Mouse (Mus musculus): ENCODE results near the gene Abtb2. TPM values are rescaled to one million over a fixed set of nuclear protein-coding genes. Genes with fewer than 3 reads are reported as not detected.
"Not testable (repeated sequence)": the region's sequence is repeated elsewhere in the genome, so short reads cannot be mapped to it uniquely, and the experiment has no call there.

The Abtb2 gene
- 17.4 and 19.7 TPM in 2 replicates for polyA plus RNA-seq (2015; fragmentation: Nextera tagmentation; extraction: Ambion mirVana)

DNA sequence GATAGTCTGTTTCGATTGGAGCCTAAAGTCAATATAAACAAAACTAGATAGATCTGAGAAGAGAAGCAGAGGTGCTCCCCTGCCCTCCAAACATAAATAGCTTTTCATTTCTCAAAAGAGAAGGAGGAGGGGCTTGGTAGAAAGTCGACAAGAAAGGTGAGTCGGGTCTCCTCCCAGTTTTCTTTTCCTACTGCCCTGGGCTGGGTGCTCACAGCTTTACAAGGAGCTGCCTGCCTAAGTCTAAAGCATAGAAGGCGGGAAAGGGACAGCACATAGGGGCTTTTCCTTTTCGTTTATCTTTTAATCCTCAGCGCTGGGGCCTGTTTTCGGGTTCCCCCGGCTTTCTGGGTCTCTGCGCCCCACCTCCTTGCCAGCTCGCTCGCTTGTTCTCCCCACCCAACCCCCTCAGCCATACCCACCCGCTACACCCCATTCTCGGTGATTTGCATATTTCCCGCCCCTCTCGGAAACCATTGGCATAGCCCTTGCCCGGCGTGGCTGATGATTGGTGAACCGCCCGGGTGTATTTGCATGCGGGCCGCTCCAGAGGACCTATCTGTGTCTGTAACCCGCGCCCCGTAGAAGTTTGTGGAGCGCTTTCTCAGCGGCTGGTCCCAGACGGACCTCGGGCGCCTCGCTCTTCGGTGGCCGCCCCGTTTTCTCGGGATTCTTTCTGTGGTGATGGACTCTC, at the start of gene Abtb2:
Abtb2 (plus strand) TSS at position 579 of the 691 bp plus-strand sequence.
- Histone ChIP-seq H3K9ac (peak within 1 kb of the TSS; percentile 87), H3K36me3 (no peaks in the 10 kb centered on the region), H3K27me3 (peaks cover 16% of the 10 kb centered on the region; the same call in 1 of the 2 replicates), H3K4me3 (peak within 1 kb of the TSS; percentile 82), H3K27ac (peak within 1 kb of the TSS; percentile 93), H3K4me1 (peaks cover 48% of the 10 kb centered on the region), H3K4me2 (peak within 1 kb of the TSS; percentile 91), H3K9me3 (no peaks in the 10 kb centered on the region)
- WGBS, result under 1% methylated on average over 34 of the region's 34 CpGs
- ATAC-seq (ENCODE audit: insufficient number of reproducible peaks, insufficient read depth, low FRiP score, low TSS enrichment, low read depth), result peak; percentile 94

DNA sequence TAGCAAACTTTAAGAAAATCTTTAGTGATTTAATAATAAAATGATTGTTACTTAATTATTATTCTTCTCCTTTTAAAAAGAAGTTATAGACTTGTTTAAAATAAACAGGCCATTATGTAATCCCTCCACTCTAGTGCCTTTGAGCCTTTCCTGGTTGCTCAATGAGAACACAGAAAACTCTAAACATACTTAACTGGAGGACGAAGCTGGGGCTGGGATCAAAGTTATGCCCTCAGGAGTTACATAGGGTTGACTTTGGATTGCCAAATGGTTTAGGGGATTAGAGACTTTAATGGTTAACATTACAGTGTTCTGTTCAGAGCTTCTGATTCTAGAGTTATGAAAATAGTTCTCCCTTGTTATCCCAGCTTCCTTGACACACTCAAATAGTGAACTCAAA, 49.6 kb upstream of the Abtb2 start:
- Histone ChIP-seq H3K4me1 (no peaks in the 10 kb centered on the region), H3K9ac (no peak overlapping the region), H3K4me3 (no peak overlapping the region), H3K36me3 (no peaks in the 10 kb centered on the region), H3K4me2 (no peak overlapping the region), H3K9me3 (no peaks in the 10 kb centered on the region), H3K27me3 (no peaks in the 10 kb centered on the region), H3K27ac (no peak overlapping the region)
- WGBS, result 22% methylated on average over 1 of the region's 1 CpGs
- no peak for ATAC-seq (ENCODE audit: insufficient number of reproducible peaks, insufficient read depth, low FRiP score, low TSS enrichment, low read depth)

DNA sequence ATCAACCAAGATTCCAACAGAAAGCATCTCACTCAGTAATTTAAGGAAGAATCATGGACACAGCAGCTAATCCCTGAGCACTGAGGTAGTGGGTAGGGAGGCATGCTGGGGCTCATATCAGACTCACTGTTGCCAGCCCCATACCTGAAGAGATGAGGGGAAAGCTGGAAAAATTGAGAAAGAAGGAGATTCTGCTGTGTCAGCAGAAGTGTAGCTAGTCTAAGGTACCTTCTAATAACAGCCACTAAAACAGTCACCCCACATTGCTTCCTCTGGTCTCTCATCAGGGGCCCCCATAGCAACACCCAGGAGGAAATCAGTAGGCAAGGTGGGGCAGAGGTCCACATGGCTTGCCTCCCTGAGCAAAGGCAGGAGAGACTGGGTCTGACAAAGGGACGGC, 40.5 kb upstream of the Abtb2 start:
- Histone ChIP-seq H3K9ac (no peak overlapping the region), H3K4me1 (no peaks in the 10 kb centered on the region), H3K27ac (no peak overlapping the region), H3K9me3 (no peaks in the 10 kb centered on the region), H3K27me3 (no peaks in the 10 kb centered on the region), H3K36me3 (no peaks in the 10 kb centered on the region), H3K4me2 (no peak overlapping the region), H3K4me3 (no peak overlapping the region)
- WGBS, result 89% methylated on average over 1 of the region's 1 CpGs
- no peak for ATAC-seq (ENCODE audit: insufficient number of reproducible peaks, insufficient read depth, low FRiP score, low TSS enrichment, low read depth)

DNA sequence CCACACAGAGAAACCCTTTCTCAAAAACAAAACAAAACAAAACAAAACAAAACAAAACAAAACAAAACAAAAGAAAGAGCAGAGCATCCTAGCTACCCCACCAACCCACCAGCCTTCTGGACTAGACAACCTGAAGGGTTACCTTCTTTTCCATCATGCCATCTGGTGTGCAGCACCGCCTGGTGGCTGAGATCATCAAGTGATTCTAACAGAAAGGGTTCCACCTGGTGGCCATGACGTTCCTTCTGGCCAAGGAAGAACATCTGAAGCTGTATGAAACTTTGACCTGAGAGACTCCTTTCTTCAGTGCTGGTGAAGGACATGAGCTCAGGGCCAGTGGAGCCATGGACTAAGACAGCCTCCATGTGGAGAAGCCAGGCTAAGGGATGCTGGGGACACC, 19.0 kb upstream of the Abtb2 start:
- no peaks in the 10 kb centered on the region for H3K36me3 ChIP-seq
- ATAC-seq (ENCODE audit: insufficient number of reproducible peaks, insufficient read depth, low FRiP score, low TSS enrichment, low read depth), result no peak
- WGBS, result 4% methylated on average over 2 of the region's 2 CpGs
- H3K27me3 ChIP-seq, result no peaks in the 10 kb centered on the region
- H3K9ac ChIP-seq, result no peak overlapping the region
- H3K4me3 ChIP-seq, result no peak overlapping the region
- H3K4me1 ChIP-seq, result no peaks in the 10 kb centered on the region
- H3K4me2 ChIP-seq, result no peak overlapping the region
- H3K9me3 ChIP-seq, result no peaks in the 10 kb centered on the region
- H3K27ac ChIP-seq, result no peak overlapping the region

DNA sequence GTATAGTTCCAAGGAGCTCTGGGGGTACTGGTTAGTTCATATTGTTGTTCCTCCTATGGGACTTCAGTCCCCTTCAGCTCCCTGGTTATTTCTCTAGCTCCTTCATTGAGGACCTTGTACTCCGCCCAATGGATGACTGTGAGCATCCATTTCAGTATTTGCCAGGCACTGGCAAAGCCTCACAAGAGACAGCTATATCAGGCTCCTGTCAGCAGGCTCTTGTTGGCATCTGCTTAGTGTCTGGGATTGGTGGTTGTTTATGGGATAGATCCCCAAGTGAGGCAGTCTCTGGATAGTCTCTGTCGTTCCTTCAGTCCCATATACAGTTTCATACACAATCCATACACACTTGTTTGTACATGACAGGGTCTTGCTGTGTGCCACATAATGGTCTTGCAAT, 15.8 kb upstream of the Abtb2 start:
- not testable (repeated sequence) for H3K4me1 ChIP-seq; ATAC-seq (ENCODE audit: insufficient number of reproducible peaks, insufficient read depth, low FRiP score, low TSS enrichment, low read depth); H3K9me3 ChIP-seq; H3K4me3 ChIP-seq; H3K9ac ChIP-seq; H3K27ac ChIP-seq; H3K36me3 ChIP-seq; H3K4me2 ChIP-seq; H3K27me3 ChIP-seq
- 84% methylated on average over 2 of the region's 2 CpGs for WGBS

DNA sequence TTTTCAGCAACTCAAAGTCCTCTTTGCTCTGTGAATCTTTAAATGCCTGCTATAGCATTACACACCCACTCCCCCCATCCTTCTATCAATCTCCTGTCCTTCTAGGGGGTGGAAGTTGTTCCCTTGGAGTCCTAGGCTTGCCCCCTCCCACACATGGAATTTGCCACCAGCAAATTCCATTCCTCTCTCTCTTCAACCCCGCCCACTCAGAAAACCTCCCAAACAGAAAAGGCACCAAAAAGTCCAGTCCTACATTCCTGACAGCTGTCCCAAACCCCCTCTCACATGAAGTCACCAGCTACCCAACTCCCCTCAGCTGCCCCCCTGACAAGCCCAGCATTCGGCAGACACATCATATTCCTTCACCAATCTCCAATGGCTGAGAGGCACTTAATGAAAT, 12.1 kb upstream of the Abtb2 start:
- no peak overlapping the region for H3K4me3 ChIP-seq
- no peaks in the 10 kb centered on the region for H3K9me3 ChIP-seq
- H3K36me3 ChIP-seq, result no peaks in the 10 kb centered on the region
- 42% methylated on average over 2 of the region's 2 CpGs for WGBS
- no peak overlapping the region for H3K4me2 ChIP-seq
- no peak overlapping the region for H3K9ac ChIP-seq
- H3K4me1 ChIP-seq, result no peaks in the 10 kb centered on the region
- H3K27me3 ChIP-seq, result no peaks in the 10 kb centered on the region
- H3K27ac ChIP-seq, result no peak overlapping the region
- ATAC-seq (ENCODE audit: insufficient number of reproducible peaks, insufficient read depth, low FRiP score, low TSS enrichment, low read depth), result no peak

DNA sequence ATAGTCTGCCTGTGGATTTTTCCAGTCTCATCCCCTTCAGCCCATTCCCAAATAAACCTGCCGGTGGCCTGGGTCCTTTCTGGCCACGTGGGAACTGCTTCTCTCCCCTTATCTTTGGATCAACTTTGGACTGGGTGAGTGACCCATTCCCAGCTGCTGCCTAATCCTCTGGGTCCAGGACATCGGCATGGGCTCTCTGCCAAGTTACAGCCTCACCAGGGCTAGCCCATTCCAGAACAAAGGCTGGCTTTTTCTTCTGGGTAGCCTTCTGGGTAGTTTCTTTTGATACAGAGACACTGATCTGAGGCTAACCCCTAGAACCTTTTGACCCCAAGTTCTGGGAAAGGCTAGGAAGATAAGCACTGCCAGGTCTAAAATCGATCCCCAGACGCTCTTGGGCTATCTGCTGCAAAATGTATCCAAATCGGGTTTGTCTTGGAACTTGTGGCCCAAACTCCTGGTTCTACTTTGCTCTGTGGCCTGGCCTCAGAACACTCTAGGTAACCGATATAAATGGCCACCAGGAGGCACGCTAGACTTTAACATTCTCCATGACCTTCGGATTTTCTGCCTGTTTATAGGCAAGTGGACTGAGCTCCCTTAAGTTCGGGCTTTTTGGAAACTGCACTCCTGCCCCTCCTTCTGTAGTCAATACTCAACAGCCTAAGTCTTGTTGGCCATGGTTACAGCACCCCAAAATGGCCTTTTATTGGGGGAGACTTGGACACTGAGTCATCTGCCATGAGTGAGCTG, 9.8 kb upstream of the Abtb2 start:
- Histone ChIP-seq H3K4me1 (no peaks in the 10 kb centered on the region), H3K36me3 (no peaks in the 10 kb centered on the region), H3K9ac (no peak overlapping the region), H3K27ac (no peak overlapping the region), H3K27me3 (no peaks in the 10 kb centered on the region), H3K4me2 (no peak overlapping the region), H3K9me3 (no peaks in the 10 kb centered on the region), H3K4me3 (no peak overlapping the region)
- ATAC-seq (ENCODE audit: insufficient number of reproducible peaks, insufficient read depth, low FRiP score, low TSS enrichment, low read depth), result no peak
- WGBS, result 54% methylated on average over 10 of the region's 10 CpGs

DNA sequence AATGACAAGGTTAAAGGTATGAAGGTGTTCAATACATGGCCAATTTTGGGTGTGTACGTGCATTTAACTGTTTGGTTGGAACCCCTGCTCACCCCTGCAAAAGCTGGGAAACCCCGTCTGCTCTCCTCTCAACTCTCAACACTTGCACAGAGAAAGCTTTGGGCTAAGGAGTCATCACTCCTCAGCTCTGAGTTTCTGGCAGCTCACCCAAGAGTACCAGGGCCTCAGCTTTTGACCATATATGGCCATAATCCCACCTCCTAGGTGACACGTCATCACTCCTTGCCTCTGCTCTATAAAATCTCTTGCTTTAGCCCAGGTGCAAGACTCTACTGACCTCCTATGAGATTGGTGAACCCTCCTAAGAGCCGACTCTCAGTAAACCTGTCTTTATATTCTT, 5.2 kb upstream of the Abtb2 start:
- ATAC-seq (ENCODE audit: insufficient number of reproducible peaks, insufficient read depth, low FRiP score, low TSS enrichment, low read depth), result no peak
- peaks cover 14% of the 10 kb centered on the region; the same call in 1 of the 2 replicates for H3K27me3 ChIP-seq
- H3K9me3 ChIP-seq, result no peaks in the 10 kb centered on the region
- no peak overlapping the region for H3K27ac ChIP-seq
- H3K4me3 ChIP-seq, result no peak overlapping the region
- H3K36me3 ChIP-seq, result no peaks in the 10 kb centered on the region
- H3K4me1 ChIP-seq, result peaks cover 9% of the 10 kb centered on the region
- no peak overlapping the region for H3K4me2 ChIP-seq
- H3K9ac ChIP-seq, result no peak overlapping the region
- WGBS, result 69% methylated on average over 4 of the region's 4 CpGs

DNA sequence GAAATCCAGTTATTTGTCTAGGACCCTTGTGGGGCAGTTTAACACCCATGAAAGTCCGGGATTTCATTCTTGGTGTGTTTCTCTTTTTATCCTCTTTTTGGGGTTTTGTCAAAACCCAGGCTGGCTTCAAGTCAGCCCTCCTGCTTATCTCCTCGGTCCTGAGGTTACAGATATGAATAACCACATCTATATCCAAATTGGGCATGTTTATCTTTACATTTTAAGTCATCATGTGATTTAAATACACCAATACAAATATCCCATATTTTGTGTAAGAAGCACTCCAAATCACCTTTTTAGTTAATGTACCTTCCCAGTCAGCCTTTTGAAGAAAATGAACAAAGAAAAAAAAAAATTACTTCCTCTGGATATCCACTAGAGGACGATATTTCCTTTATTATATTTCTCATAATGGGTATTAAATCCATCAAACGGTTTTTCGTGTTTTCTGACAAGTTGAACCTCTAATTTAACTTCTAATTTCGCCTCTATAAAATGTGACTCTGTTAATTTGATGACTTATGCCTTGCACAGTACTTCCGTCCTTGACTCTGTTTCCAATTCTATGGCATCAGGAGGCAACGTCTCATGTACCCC, 1.6 kb upstream of the Abtb2 start:
- Histone ChIP-seq H3K4me2 (peak overlapping the region; percentile 91), H3K9me3 (no peaks in the 10 kb centered on the region), H3K27me3 (peaks cover 16% of the 10 kb centered on the region; the same call in 1 of the 2 replicates), H3K4me3 (peak overlapping the region; percentile 82), H3K4me1 (peaks cover 34% of the 10 kb centered on the region), H3K36me3 (no peaks in the 10 kb centered on the region), H3K9ac (peak overlapping the region; percentile 59; the same call in 1 of the 2 replicates), H3K27ac (no peak overlapping the region)
- 14% methylated on average over 8 of the region's 8 CpGs for WGBS
- ATAC-seq (ENCODE audit: insufficient number of reproducible peaks, insufficient read depth, low FRiP score, low TSS enrichment, low read depth), result no peak

DNA sequence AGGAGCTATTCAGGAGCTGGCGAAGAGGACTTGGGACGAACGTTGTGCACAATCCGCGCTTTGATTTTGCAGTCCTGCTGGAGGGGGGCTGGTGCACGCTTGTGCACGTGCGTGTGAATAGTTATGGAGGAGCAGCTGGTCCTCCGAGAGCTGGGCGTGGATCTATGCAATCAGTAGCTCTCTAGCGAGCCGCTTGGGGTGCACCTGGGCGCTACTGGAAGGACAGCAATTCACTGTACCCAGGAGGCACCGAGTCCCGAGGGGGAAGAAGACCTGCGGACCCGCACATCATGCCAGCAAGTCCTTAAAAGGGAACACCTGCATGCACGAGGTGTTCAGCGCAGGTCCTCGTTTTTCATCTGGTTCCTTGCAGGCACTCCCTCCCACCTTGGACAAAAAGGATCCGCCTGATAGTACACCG, 929 bp upstream of the Abtb2 start:
- no peaks in the 10 kb centered on the region for H3K9me3 ChIP-seq
- WGBS, result 1% methylated on average over 22 of the region's 22 CpGs
- no peak overlapping the region; the same call in 1 of the 2 replicates for H3K27ac ChIP-seq
- peak overlapping the region; percentile 59 for H3K9ac ChIP-seq
- H3K4me1 ChIP-seq, result peaks cover 41% of the 10 kb centered on the region
- peak overlapping the region; percentile 82 for H3K4me3 ChIP-seq
- peak overlapping the region; percentile 91 for H3K4me2 ChIP-seq
- 0 out of 2 replicates have a peak, but pooled peaks have one; percentile 17 for ATAC-seq (ENCODE audit: insufficient number of reproducible peaks, insufficient read depth, low FRiP score, low TSS enrichment, low read depth)
- peaks cover 16% of the 10 kb centered on the region; the same call in 1 of the 2 replicates for H3K27me3 ChIP-seq
- no peaks in the 10 kb centered on the region for H3K36me3 ChIP-seq

DNA sequence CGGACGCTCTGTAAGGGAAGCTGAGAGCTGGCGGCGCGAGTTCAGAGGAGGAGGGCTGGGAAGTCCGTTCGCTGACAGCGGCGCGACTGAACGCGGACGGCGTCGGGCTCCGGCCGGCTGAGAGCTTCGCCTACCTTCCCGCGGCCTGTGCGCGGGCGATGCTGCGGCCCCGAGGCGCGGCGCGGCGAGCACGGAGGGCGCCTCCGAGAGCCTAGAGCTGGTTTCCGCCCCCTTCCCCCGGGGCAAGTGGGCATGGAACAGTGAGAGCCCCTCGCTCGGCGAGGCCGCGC, 258 bp downstream of the Abtb2 start:
- Histone ChIP-seq H3K27ac (peak overlapping the region; percentile 93), H3K36me3 (no peaks in the 10 kb centered on the region), H3K9ac (peak overlapping the region; percentile 87), H3K9me3 (no peaks in the 10 kb centered on the region), H3K4me1 (peaks cover 52% of the 10 kb centered on the region), H3K27me3 (peaks cover 16% of the 10 kb centered on the region; the same call in 1 of the 2 replicates), H3K4me2 (peak overlapping the region; percentile 91), H3K4me3 (peak overlapping the region; percentile 82)
- WGBS, result 0% methylated on average over 40 of the region's 40 CpGs
- ATAC-seq (ENCODE audit: insufficient number of reproducible peaks, insufficient read depth, low FRiP score, low TSS enrichment, low read depth), result peak; percentile 34; the same call in 1 of the 2 replicates
